Mouse (Mus musculus) frontal cortex, adult 2 months (tissue): ENCODE results near the gene Smad3. TPM values are rescaled to one million over a fixed set of nuclear protein-coding genes. Genes with fewer than 3 reads are reported as not detected.

ENCODE experiments used
- DNase-seq, 2 experiments: peaks; one replicate each; pipeline ENCODE4 v3.0.0; 2022; ENCODE audit warnings: low spot score in 1 of 2; ENCODE audit errors: extremely low spot score in 1 of 2
- polyA plus RNA-seq: library from polyadenylated mRNA; depleted of rRNA; stranded (reverse); fragments of >200 nt; gene quantifications from 2 replicates; pipeline ENCODE4 v1.2.3, GENCODE M21; 2012

Smad3 gene
- polyA plus RNA-seq, 1 experiment, result 29.5 TPM

- DNase-seq, result no peak
These were observed 34.9 kb downstream of the Smad3 start for GRCm38 (mm10) chr9:63722918-63723317.

- DNase-seq, result peak in 1 of 2 experiments; percentile 57
These were observed 35.4 kb downstream of the Smad3 start for GRCm38 (mm10) chr9:63722350-63722749.

DNA sequence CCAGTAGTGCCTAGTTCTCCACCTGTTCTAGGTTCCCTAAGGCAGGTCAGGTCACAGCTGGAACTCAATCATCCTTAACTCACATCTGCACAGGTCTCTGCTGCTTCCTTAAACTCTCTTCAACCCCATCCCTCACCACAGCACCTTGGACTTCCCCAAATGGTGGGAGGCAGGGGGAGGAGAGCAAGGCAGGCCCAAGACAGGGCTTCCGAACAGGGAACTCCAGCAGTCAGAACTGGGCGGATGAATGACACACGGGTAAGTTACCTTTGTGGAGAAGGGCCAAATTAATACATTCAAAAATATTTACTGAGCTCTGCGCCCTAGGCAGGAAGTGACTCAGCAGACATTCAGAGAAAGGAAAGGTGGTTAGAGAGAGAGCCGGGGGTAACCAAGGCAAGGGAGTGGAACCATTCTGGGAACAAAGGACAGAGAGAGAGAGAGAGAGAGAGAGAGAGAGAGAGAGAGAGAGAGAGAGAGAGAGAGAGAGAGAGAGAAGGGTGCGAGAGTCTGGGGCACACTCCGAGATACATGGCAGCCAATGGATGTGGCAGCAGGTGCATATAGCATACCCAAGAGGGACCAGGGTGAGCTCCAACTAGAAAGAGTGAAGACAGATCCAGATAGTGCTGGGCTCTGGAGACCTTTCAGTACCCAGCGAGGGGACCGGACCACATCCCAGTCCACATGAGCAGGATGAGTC is 36.1 kb downstream of the Smad3 start:
- no peak for DNase-seq

- no peak for DNase-seq
These were observed 37.1 kb downstream of the Smad3 start for GRCm38 (mm10) chr9:63720715-63721114.

DNA sequence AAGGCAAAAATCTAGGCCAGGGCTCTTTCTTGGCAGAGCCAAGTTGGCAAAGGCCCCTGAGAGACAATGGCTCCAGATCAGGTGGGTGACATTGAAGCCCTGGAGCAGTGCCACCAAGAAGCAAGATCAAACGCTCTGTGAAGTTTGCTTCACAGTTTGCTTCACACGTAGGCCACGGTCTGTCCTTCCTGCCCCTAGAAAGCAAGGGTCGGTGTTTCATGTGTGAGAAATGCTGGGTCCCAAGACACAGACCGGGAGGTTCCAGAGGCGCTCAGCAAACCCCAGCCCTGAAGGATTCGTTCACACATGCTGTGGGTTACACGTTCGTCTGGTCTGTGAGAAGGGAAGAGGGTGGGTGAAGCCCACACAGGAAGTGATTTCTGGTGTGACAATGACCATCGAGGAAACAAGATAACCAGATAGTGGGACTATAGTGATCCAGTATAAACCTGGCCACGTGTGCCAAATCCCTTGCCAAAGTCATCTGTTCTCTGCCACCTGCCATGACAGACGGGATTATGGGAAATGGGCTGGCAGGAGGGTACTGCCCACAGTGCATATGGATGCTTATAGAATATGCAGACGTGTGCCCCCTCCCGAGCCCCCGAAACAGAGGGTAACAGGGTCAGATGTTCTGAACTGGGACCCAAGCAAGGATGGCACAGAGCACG is 37.9 kb downstream of the Smad3 start:
- DNase-seq, result no peak

DNA sequence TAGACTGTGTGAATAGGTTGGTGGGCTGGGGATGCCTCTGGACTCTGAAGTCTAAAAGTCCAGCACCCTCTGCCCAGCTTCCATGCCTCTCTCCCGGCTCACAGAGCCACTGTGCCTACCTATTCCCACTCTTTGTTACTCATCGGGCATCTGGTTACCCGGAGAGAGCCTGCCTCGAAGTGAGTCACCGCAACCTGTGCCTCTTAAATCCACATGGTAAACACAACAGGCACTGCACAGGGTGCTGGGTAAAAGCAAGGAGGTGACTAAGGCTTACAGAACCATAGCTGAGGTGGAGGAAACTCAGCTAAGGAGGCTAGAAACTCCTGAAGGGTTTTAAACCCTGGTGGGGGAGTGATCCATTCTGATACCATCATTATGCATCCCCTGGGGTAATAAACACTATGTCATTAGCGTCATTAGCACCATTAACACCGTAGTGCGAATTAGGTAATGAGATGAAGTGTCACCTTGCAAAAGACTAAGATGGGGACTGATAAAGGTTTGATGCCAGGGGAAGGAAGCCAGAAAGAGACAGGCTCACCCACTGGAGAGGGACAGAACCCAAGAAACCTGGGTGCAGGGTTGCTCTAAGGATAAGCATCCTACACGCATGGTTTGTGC is 38.9 kb downstream of the Smad3 start:
- DNase-seq, result no peak

GRCm38 (mm10) chr9:63718170-63718569 is 39.6 kb downstream of the Smad3 start:
- DNase-seq, result no peak

DNA sequence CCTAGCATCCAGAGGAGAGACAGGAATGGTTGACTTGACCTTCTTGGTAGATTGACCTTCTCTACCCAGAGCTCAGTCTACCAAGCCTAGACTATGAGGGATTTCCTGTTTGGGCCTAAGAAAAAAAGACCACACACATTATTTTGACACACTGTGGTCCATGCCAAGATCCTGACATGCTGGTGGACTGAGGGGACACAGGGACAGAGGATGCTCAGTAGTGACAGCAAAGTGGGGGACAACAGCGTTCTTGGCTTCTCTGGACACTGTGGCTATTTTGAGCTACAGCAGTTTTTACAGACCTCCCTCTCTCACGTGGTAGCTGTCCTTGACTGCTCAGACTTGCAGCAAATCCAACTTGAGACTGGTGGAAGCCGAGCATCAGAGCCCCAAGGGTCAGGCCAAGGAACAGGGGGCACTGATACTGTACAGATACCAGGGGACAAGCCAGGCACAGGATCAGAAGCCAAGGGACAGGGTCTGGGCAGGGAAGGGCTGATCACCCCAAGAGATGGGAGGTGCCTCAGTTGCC is 40.3 kb downstream of the Smad3 start:
- DNase-seq, result no peak

DNA sequence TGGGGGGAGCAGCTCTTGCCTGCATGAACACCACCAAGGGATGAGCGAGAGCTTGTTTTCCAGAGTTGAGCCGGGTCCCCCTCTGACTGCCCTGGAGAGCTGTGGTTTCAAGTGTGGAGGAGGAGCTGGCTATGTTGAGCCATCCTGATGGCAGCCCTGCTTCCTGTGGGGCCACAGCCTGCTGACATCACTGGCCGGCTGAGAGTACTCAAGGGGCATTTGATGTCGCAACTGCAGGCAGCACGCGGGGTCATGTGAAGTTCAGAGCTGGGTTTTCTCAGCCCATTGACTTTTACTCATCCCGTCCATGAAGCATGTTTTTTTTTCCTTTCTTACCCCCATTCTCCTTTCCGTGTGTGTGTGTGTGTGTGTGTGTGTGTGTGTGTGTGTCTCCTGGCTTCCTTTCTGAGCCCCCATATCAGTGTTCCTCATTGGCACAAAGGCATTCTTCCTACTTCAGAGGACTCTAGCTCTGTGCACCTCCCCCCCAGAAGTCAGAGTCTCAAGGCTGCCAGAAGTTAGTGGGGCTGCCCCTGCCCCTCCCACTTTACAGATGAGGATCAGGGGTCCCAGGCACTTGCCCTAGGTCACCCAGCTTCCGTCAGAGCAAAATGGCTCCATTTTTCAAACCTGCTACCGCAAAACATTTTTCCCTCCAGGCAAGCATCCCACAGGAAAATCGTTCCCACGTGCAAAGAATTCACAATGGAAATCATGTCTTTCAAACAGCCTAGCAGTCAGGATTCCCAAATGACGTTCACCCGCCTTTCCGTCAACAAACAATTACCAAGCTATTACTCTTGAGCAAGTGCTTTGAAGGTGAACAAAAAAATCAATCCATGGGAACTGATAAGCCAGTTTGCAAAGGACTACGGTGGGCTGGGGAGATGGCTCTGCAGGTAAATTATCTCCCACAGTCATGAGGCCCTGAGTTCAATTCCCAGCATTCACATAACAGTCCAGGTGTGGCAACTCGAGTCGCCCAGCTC is 41.4 kb downstream of the Smad3 start:
- DNase-seq, result no peak

DNA sequence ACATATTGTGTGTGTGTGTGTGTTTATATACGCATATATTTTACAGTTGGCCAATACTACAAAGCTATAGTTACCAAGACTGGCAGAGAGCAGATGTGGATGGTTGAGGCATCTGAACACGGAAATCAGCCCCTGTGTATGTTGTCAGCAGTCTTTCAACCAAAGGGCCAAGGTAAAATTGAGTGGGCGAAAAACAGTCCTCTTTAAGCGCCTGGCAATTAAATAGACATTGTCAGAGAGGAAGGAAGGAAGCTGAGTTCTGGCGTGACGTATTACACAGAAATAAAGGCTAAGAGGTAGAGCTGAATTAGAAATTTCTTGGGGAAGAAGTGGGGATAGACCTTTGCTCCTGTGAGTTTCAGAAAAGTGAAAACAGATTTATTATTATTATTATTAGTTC is 43.2 kb downstream of the Smad3 start:
- no peak for DNase-seq

GRCm38 (mm10) chr9:63712838-63713237 is 45.0 kb downstream of the Smad3 start:
- DNase-seq, result no peak

DNA sequence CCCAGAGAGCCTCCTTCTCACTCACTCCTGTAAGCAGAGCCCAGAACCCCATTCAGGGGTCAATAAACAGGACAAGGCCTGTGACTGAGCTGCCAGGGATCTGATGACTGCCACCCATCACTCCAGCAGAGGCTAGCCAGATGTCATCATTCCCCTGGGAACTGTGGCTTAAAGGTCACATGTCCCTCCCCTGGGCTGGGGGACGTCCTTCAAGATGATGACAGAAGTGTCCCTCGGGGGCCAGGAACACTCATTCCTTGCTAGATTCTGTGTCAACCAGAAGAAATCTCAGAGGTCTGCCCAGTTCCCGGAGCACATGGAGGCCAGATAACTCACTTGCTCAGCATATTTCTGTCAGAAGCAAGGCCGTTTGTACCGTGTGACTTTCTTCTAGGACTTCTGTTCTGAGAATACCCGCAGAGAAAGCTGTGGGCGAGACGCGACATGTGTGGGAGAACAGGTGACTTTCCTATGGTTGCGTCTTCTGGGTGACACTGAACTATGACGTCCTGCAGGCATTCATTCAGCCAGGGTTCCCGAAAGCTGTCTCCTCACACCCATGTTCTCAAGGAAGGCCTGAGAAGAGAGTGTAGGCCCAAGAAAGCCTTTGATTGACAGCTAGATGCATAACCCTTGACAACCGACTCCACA is 46.1 kb downstream of the Smad3 start:
- no peak for DNase-seq

- no peak for DNase-seq
These were observed 47.9 kb downstream of the Smad3 start for GRCm38 (mm10) chr9:63709857-63710256.

DNA sequence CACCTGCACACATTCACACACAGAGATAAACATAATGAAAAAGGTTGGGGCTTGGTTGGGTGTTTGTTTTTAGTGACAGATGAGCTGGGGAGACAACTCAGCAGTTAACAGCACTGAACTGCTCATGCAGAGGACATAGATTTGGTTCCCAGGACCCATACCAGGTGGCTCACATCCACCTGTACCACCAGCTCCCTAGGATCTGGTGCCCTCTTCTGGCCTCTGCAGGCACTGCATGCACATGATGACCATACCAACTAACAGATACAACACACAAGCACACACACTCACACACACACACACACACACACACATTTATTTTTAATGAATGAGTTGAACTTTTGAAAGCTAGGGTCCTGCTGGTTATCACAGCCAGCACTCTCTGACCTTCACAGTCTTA is 48.5 kb downstream of the Smad3 start:
- DNase-seq, result no peak

GRCm38 (mm10) chr9:63707816-63708588 is 49.8 kb downstream of the Smad3 start:
- no peak for DNase-seq

- DNase-seq, result peak in 1 of 2 experiments; percentile 36
These were observed 51.6 kb downstream of the Smad3 start for GRCm38 (mm10) chr9:63706152-63706733.

GRCm38 (mm10) chr9:63704979-63705751 is 52.6 kb downstream of the Smad3 start:
- DNase-seq, result no peak

DNA sequence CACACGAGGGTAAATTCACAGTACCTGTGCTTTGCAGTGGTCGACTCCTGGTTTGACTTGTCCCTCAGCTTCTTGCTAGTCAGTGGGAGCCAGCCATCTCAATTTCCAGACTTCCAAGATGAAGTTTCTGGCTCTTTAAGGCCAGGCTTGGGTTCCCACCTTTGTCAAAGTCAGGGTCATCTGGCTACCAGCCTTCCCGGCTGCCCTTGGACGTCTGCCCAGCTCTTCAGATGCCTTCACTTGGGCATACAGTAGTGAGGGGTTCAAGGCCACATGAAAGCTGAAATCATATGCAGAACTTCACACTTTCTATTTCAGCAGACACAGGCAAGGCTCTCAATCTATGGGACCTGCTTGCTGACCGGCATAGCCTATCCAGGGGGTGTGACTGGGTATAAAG is 53.7 kb downstream of the Smad3 start:
- DNase-seq, result no peak
